Mouse (Mus musculus) cerebellum, adult 2 months (tissue): ENCODE data around the gene Serpine2. TPM values are rescaled to one million over a fixed set of nuclear protein-coding genes. Genes with fewer than 3 reads are reported as not detected.

Experiments used
- DNase-seq, 2 experiments: peaks; one replicate each; pipeline ENCODE4 v3.0.0; 2021
- H3K27ac ChIP-seq: fragments of 200-500 bp; 2 replicates; pipeline ENCODE4 v1.5.1; 2012; ENCODE audit warnings: low read length, control low read depth, inconsistent platforms; ENCODE audit not compliant: insufficient read depth
- H3K27me3 ChIP-seq: fragments of 200-500 bp; 2 replicates; pipeline ENCODE4 v1.6.1; 2012; ENCODE audit warnings: inconsistent platforms, mild to moderate bottlenecking, low read length, moderate library complexity; ENCODE audit not compliant: control insufficient read depth, insufficient read depth
- H3K4me1 ChIP-seq: fragments of 200-500 bp; 2 replicates; pipeline ENCODE4 v1.6.1; 2011; ENCODE audit warnings: low read length; ENCODE audit not compliant: control insufficient read depth, insufficient read depth
- H3K4me3 ChIP-seq: fragments of 200-500 bp; replicated peaks from 2 replicates; pipeline ENCODE3; 2011; ENCODE audit warnings: mild to moderate bottlenecking, low read depth, low read length, control low read depth; ENCODE audit not compliant: insufficient read depth
- CTCF ChIP-seq: fragments of 200-500 bp; IDR thresholded peaks from 2 replicates; pipeline ENCODE4 v1.5.1; 2011; ENCODE audit warnings: low read depth, mild to moderate bottlenecking, control low read depth, low read length, moderate library complexity, borderline replicate concordance; ENCODE audit not compliant: insufficient read depth
- POLR2A ChIP-seq: fragments of 200-500 bp; IDR thresholded peaks from 2 replicates; pipeline ENCODE4 v1.6.1; 2011; ENCODE audit warnings: low read length, control low read depth, borderline replicate concordance; ENCODE audit not compliant: insufficient read depth
- WGBS: fragments of 180-500 bp; shearing (Covaris S2); methylation state at CpG from one replicate; pipeline ENCODE4 v1.1.7; 2018; 5-methylcytosine and 5-hydroxymethylcytosine counted together
- polyA plus RNA-seq: library from polyadenylated mRNA; depleted of rRNA; stranded (reverse); fragments of >200 nt; gene quantifications from 2 replicates; pipeline ENCODE4 v1.2.3, GENCODE M21; 2012

The Serpine2 gene
- polyA plus RNA-seq, 1 experiment = 141 TPM

DNA sequence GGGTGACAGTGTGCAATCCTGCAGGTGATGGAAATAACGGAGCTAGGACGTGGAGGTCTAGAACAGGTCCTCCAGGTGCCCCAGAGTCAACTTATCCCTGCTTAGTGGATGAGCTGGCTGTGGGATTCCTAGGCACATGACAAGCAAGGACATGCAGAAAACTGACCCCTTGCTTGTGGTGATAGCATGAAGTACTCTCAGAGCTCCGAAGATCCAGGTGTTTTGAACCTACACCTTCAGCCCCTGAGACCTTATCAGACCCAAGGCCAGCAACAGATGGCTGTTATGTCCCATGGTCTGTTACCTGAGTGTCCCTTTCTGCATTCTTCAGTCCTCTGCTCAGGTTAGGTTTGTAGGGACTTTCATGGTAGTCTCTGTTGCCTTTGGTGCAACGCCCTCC is 2.0 kb downstream of the Serpine2 start:
- Histone ChIP-seq H3K27ac (no peak overlapping the region), H3K4me1 (no peaks in the 10 kb centered on the region), H3K27me3 (no peaks in the 10 kb centered on the region; the same call in 1 of the 2 replicates), H3K4me3 (peak overlapping the region; percentile 25)
- DNase-seq = no peak
- 33% methylated on average over 4 of the region's 4 CpGs for WGBS
- no peak for TF ChIP-seq CTCF
- no peak for TF ChIP-seq POLR2A

DNA sequence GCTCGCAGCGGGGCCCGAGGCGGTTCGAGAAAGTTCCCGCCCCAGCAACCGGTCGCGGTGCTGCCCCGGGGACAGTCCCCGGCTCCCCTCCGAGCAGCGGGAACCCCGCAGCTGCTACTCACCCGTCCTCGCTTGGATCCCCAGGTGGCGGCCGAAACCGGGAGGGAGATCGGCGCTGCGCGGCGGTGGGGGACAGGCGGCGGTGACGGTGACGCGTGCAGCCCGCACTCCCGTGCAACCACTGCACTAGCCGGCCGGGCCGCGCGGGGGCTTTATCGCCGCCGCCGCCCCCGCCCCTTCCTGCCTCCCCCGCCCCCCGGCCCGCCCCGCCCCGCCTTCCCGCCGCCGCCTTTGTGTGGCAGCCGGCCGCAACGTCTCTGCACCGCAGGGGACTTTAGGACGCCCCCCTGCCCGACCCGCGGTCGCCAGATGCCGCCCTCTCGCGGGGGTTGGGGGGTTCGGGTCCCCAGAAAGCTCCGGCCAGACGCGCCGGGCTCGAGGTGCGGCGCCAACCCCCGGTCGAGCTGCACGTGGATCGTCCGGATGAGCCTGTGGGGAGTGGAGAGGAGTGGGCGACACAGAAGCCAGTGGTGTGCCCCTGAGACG is 2.5 kb downstream of the Serpine2 start:
- Histone ChIP-seq H3K4me1 (no peaks in the 10 kb centered on the region), H3K27me3 (no peaks in the 10 kb centered on the region; the same call in 1 of the 2 replicates), H3K27ac (no peak overlapping the region), H3K4me3 (peak overlapping the region; percentile 48)
- TF ChIP-seq CTCF (no peak), POLR2A (no peak)
- whole genome bisulfite sequencing = under 1% methylated on average over 61 of the region's 76 CpGs
- no peak for DNase-seq

DNA sequence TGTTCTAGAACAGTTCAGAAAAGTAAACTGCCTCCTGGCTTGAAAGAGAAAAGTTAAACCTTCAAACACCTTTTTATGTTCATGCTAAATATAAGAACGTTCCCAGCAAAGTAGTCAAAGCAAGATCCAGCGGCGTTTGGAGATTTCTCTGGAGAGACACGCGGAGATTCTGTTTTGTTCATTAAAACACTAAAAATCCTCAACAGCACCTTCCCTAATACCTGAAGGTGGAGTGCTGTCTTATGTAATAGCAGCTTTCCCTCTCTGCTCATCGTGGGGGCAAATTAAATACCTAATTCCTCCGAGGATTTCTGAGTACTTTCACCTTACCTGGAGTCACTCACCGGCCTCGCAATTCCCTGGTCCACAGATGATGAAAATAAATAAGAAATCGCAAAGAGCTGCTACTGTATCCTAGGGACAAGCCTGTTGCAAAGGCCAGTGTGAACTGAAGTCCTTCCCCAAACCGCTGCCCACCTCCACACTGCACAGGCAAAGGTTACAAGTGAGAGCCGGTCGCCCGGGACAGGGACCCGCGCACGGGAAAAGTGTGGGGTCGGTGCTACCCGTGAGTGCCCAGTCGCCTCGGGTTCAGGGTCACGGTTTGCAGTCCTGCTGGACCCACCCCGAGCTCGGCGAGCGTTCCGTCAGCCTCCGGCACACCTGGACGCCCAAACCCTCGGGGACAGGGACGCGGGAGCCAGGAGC is 3.1 kb downstream of the Serpine2 start:
- 6% methylated on average over 32 of the region's 32 CpGs for WGBS
- no peaks in the 10 kb centered on the region; the same call in 1 of the 2 replicates for H3K27me3 ChIP-seq
- H3K27ac ChIP-seq = no peak overlapping the region
- H3K4me1 ChIP-seq = no peaks in the 10 kb centered on the region
- DNase-seq = peak in 1 of 2 experiments; percentile 19
- TF ChIP-seq POLR2A (no peak), CTCF (no peak)
- peak overlapping the region; percentile 48 for H3K4me3 ChIP-seq

DNA sequence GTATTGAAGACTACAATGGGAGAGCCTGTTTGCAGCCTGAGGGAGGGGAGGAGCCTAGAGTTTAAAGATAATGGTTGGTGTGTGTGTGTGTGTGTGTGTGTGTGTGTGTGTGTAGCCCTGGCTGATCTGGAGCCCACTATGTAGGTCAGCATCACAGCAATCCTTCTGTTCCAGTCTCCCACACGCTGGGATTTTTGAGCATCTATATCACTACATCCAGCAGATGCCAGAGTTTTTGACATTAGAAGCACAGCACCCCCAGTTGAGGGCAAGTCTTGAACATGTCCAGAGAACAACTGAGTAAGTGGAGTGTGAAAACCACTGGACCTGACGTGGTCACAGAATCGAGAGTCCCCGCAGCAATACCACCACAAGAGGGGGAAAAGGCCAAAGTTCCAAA is 4.2 kb downstream of the Serpine2 start:
- TF ChIP-seq CTCF (no peak), POLR2A (no peak)
- WGBS = 46% methylated on average over 4 of the region's 4 CpGs
- DNase-seq = no peak
- Histone ChIP-seq H3K27ac (no peak overlapping the region), H3K4me3 (no peak overlapping the region), H3K27me3 (no peaks in the 10 kb centered on the region; the same call in 1 of the 2 replicates), H3K4me1 (no peaks in the 10 kb centered on the region)

DNA sequence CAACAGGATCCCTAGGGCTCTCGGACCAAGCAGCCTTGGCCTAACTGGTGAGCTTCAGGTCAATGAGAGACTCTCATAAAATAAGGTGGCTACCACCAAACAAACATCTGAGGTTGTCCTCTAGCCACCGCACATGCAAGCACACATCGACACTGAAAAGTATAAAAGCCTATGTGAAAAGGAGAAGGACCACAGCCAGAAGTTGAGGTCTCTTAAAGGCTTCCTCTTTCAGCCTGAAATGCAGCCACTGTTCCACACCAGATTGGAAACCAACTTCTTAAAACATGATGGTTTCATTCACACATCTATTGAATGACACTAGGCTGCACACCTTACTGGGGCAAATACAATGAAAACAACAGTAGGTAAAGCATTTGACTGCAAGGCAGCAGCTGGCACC is 7.5 kb downstream of the Serpine2 start:
- Histone ChIP-seq H3K4me3 (no peak overlapping the region), H3K4me1 (no peaks in the 10 kb centered on the region), H3K27ac (no peak overlapping the region), H3K27me3 (no peaks in the 10 kb centered on the region; the same call in 1 of the 2 replicates)
- WGBS = 95% methylated on average over 3 of the region's 3 CpGs
- DNase-seq = no peak
- TF ChIP-seq POLR2A (no peak), CTCF (no peak)

DNA sequence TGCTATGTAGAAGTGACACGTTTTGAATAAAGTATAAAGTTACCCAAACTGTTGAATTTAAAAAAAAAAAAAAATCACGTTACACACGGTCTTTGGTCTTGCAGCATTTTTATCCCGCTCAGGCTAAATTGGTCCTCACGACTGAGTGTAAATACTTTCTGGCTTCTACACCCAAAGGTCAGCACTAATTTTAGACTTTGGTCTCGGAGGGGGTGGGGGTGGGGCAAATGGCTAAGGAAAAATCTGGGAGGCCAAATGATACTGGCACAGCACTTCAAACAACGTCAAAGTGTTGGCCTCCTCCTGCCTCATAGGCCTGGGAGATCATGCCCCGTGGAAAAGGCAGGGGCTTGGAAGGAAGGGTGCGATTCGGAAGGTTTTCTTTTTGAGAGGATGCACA is 10.6 kb downstream of the Serpine2 start:
- 81% methylated on average over 10 of the region's 10 CpGs for WGBS
- DNase-seq = no peak
- Histone ChIP-seq H3K4me3 (no peak overlapping the region), H3K27me3 (no peaks in the 10 kb centered on the region), H3K4me1 (no peaks in the 10 kb centered on the region), H3K27ac (no peak overlapping the region)
- TF ChIP-seq CTCF (no peak), POLR2A (no peak)

DNA sequence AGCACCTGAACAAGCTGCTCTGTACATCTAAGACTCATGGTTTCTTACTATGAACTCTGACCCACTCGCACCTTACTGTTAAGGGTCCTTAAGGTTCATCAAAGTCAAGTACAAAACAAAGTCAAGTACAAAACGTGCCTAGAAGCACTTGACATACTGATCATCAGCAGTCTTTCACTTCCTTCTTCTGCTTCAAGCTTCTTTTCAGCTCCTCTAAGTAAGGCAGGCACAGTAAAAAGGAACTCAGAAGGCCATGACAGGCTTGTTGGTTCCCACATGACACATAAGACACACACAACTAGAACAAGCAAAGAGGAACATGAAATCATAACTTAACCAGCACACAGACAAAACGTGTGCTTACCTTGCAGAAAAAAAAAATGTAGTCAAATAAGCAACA is 12.3 kb downstream of the Serpine2 start:
- no peak overlapping the region for H3K4me3 ChIP-seq
- no peak overlapping the region for H3K27ac ChIP-seq
- TF ChIP-seq CTCF (no peak), POLR2A (no peak)
- no peaks in the 10 kb centered on the region for H3K27me3 ChIP-seq
- no peak for DNase-seq
- 83% methylated on average over 3 of the region's 3 CpGs for WGBS
- H3K4me1 ChIP-seq = no peaks in the 10 kb centered on the region

DNA sequence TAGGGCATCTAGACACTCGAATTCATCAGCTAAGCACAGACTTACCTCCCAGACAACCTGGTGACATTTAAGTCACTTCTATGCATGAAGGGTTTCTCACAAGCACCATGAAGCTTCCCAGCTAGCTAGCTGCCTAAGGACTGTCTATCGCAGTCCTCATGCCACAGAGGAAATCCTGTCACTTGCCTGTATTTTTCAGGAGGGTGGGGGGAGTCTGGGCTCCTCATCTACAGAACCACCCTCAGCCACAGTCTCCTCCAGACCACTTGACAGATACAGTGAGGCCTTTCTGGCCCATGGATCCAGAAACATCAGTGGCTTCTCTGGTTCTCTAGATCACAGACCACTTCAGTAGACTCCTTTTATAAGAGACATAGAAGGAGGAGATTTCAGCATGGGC is 14.1 kb downstream of the Serpine2 start:
- no peak overlapping the region for H3K4me3 ChIP-seq
- no peak for DNase-seq
- H3K27ac ChIP-seq = no peak overlapping the region
- H3K27me3 ChIP-seq = no peaks in the 10 kb centered on the region
- no peak for TF ChIP-seq CTCF
- no peak for TF ChIP-seq POLR2A
- no peaks in the 10 kb centered on the region for H3K4me1 ChIP-seq
- WGBS = 91% methylated on average over 2 of the region's 2 CpGs
